Mouse (Mus musculus) megakaryocyte, embryonic 14.5 days (primary cell): ENCODE measurements around the gene Shq1.

Experiments used
- FLI1 ChIP-seq: IDR thresholded peaks from 2 replicates; pipeline ENCODE4 v1.6.1; 2012; ENCODE audit warnings: low read length, inconsistent platforms, mixed read lengths
- GATA1 ChIP-seq: IDR thresholded peaks from 3 replicates; pipeline ENCODE4 v1.6.1; 2012; ENCODE audit warnings: mixed read lengths, low read length, inconsistent platforms, borderline replicate concordance

GRCm38 (mm10) chr6:100716817-100717216 lies 45.9 kb upstream of the Shq1 start:
- TF ChIP-seq GATA1, result no peak
- TF ChIP-seq FLI1, result no peak
